Mouse (Mus musculus): ENCODE measurements around the gene R3hdm4. TPM values are rescaled to one million over a fixed set of nuclear protein-coding genes. Genes with fewer than 3 reads are reported as not detected.

R3hdm4 gene
- polyA plus RNA-seq, 1 experiment = 380 TPM

DNA sequence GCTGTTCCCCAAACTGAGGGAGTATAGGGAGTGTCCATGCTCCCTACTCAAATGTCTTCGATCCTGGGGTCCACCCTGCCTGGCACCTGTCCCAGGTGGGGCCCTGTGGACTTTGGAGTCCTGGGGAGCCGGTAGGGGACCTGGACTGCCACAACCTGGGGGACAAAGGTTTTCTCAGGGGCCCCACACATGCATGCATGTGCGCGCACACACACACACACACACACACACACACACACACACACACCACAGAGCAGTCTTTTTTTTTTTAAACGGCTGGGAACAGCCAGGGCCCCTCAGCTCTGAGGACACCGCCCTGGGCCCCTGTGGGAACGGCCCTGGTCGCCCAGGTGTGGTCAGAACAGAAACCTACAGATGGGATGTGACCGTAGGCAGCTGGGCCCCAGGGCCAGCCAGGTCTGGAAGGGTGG is 22.5 kb upstream of the R3hdm4 start:
- DNase-seq (ENCODE audit: extremely low spot score in 1 of 2, low spot score in 1 of 2) = no peak

- DNase-seq (ENCODE audit: extremely low spot score in 1 of 2, low spot score in 1 of 2) = no peak
Observed at GRCm38 (mm10) chr10:79942988-79943387, 22.0 kb upstream of the R3hdm4 start.

DNA sequence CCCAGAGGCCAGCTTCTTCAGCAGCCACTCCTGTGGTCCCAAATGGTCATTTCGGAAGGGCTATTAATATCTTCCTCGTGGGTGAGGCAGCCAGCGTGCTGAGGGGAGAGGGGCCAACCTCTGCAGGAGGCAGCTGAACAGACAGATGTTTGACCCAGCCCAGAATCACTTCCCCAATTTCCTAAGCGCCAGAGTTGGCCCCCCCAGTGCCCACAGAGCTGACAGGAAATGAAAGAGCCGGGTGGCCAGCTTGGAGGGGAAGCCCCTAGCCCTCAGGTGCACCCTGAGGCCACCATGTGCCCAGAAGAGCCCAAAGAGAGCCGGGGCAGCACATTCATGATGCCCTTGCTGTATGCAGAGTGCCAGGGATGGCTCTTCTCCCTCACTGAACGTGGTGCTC is 19.7 kb upstream of the R3hdm4 start:
- no peak for DNase-seq (ENCODE audit: extremely low spot score in 1 of 2, low spot score in 1 of 2)

- no peak for DNase-seq (ENCODE audit: extremely low spot score in 1 of 2, low spot score in 1 of 2)
Observed at GRCm38 (mm10) chr10:79937775-79938526, 16.9 kb upstream of the R3hdm4 start.

DNA sequence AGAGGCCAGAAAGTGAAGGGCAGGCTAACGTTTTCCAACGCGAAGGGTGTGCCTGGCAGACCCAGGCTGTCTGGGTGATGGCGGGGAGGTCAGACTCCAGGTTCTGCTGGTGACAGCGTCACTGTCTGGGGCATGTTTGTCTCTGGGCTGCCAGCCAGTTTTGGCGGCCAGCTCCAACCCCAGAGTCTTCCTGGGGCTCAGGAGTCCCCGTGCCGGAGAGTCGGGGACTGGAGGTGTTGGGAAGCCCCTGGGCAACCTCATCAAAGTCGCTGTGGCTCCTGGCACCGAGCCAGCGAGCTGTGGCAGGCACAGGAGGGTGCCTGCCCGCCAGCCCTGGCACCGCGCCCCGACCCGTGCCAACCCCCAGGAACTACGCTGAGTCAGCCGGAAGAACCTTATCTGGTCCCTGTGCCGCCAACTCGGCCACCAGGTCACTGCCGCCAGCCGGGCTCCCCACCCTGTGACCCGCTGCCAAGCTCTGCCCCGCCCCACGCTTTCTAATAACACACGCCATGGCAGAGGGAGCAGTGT is 16.0 kb upstream of the R3hdm4 start:
- DNase-seq (ENCODE audit: extremely low spot score in 1 of 2, low spot score in 1 of 2) = no peak

DNA sequence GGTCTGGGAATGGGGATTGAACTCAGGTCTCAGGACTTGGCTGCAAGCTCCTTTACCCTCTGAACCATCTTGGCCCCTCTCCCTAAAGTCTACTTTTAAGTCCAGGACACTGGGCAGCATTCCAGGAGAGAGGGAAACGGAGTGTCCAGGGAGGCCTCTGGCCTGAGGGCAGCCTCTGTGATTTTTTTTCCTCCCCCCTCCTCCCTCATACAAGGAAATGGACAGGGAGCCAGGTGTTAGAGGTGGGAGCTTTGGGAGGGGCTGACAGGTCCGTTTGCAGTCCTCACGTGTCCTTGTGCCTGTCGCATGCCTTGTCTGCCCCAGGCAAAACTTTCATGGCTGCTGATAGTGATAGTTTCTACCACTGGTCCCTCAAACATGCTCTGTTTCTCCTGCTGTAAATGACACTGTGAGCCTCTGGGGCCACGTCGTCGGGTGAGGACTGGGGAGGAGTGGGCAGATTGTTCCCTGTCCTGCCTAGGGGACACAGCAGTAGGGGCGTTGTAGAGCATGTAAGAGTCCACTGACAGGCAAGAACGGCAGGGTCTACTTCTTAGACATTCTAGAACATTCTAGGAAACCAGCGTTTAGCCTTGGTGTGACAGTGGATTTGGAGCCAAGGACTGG is 15.4 kb upstream of the R3hdm4 start:
- no peak for DNase-seq (ENCODE audit: extremely low spot score in 1 of 2, low spot score in 1 of 2)

GRCm38 (mm10) chr10:79934794-79935569 is 14.0 kb upstream of the R3hdm4 start:
- DNase-seq (ENCODE audit: extremely low spot score in 1 of 2, low spot score in 1 of 2) = no peak

DNA sequence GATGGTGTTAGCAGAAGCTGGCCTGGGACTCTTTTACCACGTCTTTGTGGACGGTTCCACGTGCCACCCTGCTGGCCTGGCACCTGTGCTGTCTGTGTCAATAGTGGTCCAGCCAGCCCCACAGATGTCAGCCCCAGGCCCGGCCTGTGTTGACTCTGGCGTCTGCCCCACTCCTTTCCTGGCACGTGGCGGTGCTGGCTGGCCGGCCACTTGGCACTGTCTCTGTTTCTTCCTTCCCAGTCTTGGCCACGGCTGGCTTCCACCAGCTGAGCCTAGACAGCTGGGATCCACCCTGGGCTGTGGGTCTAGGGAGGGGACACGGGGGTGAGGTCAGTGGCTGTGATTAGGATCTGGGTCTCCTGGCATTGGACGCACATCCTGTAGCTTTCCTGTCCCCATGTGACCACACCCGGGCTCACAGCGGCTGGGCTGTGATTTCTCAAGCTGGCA is 13.3 kb upstream of the R3hdm4 start:
- DNase-seq (ENCODE audit: extremely low spot score in 1 of 2, low spot score in 1 of 2) = peak in 1 of 2 experiments; percentile 68

DNA sequence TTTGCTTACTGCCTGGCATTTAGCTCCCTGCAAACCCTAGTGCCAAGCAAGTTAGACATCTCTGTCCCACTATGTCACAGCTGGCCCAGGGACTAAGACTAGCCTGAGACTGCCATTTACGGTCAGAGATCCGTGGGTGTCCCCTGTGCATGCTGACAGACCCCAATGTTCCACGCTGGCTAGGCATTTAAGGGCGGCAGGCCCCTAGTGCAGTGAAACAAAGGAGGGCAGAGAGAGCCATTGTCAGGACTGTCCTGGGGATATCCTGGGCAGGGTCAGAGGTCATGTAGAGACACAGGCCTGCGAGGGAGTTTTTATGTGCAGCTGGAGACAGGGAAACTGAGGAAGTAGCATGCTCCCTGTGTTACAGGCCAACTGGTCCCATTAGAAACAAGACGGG is 12.9 kb upstream of the R3hdm4 start:
- DNase-seq (ENCODE audit: extremely low spot score in 1 of 2, low spot score in 1 of 2) = no peak

GRCm38 (mm10) chr10:79933145-79933679 is 12.2 kb upstream of the R3hdm4 start:
- no peak for DNase-seq (ENCODE audit: extremely low spot score in 1 of 2, low spot score in 1 of 2)

DNA sequence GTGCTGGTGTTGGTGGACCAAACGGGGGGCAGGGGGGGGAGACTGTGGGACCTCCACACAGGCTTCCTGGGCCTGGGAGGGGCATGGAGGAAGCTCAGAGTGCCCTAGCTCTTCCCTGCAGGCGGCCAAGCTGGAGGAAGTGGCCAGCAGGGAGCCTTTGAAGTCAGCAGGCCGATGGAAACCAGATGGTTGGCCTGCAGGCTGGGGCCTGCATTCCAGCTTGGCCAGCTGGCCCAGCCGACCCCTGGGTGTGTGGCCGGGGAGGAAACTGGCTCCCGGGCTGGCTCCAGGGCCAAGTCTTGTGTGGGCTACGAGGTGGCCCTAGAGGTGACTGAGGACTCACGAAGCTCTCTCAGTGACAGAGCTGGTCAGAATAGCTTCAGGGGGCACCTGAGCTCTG is 11.7 kb upstream of the R3hdm4 start:
- DNase-seq (ENCODE audit: extremely low spot score in 1 of 2, low spot score in 1 of 2) = no peak

DNA sequence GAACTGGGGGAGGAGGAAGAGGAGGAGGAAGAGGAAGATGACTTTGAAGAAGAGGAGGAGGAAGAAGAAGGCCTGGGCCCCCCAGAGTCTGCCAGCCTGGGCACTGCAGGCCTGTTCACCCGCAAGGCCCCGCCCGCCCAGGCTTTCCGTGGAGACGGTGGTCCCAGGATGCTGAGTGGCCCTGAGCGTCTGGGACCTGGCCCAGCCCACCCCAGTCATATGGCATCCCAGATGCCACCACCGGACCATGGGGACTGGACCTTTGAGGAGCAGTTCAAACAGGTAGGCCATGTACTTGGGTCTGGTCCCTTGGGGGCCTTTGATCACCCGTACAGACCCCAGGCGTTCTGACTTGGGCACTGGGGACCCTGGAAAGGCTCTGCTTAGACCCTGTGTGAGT is 10.8 kb upstream of the R3hdm4 start:
- no peak for DNase-seq (ENCODE audit: extremely low spot score in 1 of 2, low spot score in 1 of 2)

DNA sequence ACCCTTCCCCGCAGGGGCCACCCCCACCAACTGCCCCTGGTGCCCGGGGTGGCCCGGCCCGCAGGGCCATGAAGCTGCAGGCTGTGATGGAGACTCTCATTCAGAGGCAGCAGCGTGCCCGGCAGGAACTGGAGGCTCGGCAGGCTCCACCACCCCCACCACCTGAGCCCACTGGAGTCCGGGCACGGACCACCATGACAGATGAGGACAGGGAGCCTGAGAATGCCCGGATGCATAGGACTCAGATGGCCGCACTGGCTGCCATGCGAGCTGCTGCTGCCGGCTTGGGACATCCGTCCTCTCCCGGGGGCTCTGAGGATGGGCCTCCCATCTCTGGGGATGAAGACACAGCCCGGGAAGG is 9.8 kb upstream of the R3hdm4 start:
- DNase-seq (ENCODE audit: extremely low spot score in 1 of 2, low spot score in 1 of 2) = no peak

DNA sequence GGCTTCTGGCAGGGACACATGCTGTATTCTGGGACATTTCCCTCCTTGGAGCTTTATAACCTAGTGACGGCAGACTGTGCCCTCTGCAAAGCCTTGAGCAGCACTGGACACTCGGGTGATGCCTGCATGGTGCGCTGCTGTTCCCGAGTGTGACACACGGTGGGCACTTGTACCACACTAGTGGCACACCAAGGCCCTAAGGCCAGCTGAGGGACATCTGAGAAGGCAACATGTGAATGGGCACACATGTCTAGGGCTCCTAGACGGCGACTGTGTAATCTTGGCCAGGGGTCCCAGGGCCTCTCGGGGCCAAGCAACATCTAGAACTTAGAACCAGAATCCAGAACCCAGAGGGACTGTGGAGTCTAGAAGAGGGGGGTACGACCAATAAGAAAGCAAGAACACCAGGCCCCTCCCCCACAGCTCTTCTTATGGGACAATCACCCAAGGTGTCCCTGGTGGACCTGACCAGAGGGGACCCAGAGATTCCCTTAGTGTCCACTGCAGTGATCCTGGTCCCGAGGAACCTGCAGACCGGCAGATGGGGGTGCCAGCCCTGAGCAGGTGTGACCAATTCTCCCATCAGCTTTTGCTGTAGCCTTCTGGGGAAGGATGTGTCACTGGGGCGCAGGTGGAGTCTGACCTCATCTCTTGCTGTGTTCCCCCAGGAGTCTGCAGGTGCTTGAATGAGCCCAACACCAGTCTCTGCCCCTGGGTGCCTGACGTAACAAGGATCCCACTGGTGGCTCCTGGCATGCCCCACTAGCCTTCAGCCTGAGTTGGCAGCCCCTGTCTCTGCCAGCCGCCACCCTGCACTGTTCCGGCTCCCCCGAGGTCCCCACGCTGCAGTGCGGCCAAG is 9.2 kb upstream of the R3hdm4 start:
- DNase-seq (ENCODE audit: extremely low spot score in 1 of 2, low spot score in 1 of 2) = no peak

GRCm38 (mm10) chr10:79928907-79929701 is 8.1 kb upstream of the R3hdm4 start:
- DNase-seq (ENCODE audit: extremely low spot score in 1 of 2, low spot score in 1 of 2) = no peak

- no peak for DNase-seq (ENCODE audit: extremely low spot score in 1 of 2, low spot score in 1 of 2)
Observed at GRCm38 (mm10) chr10:79928030-79928694, 7.2 kb upstream of the R3hdm4 start.

GRCm38 (mm10) chr10:79927324-79928029 is 6.5 kb upstream of the R3hdm4 start:
- peak in 1 of 2 experiments; percentile 42 for DNase-seq (ENCODE audit: extremely low spot score in 1 of 2, low spot score in 1 of 2)
